Mouse (Mus musculus) adrenal gland, postnatal 25 days (tissue): ENCODE results near the gene Hdac7. TPM values are rescaled to one million over a fixed set of nuclear protein-coding genes. Genes with fewer than 3 reads are reported as not detected.
"Not testable (repeated sequence)": the region's sequence is repeated elsewhere in the genome, so short reads cannot be mapped to it uniquely, and the experiment has no call there.

Experiments
- DNase-seq: peaks from one replicate; pipeline ENCODE4 v3.0.0; 2021; ENCODE audit warnings: mixed read lengths
- long read RNA-seq: library from polyadenylated mRNA; stranded (forward); transcript quantifications from one replicate; pipeline ENCODE4 v2.0.0, GENCODE M21; 2021
- total RNA-seq: library from RNA; stranded (reverse); gene quantifications from 2 replicates; pipeline ENCODE4 v1.2.3, GENCODE M21; 2021

Hdac7 gene
- 93.1 and 109 TPM in 2 replicates for total RNA-seq
- long read RNA-seq, partial matches to known transcripts, result 20 of 72 reads
- long read RNA-seq, other reads (novel, unspliced or antisense), result 48 of 72 reads

GRCm38 (mm10) chr15:97844037-97845034, at the start of gene Hdac7:
Hdac7 (minus strand) TSS chr15:97844502.
- DNase-seq, result no peak

GRCm38 (mm10) chr15:97892506-97892905, 48.2 kb upstream of the Hdac7 start:
- DNase-seq, result no peak

- DNase-seq, result no peak
Measured at GRCm38 (mm10) chr15:97890450-97890849, 46.1 kb upstream of the Hdac7 start.

- DNase-seq, result no peak
Measured at GRCm38 (mm10) chr15:97890017-97890416, 45.7 kb upstream of the Hdac7 start.

- DNase-seq, result no peak
Measured at GRCm38 (mm10) chr15:97887541-97888016, 43.3 kb upstream of the Hdac7 start.

- DNase-seq, result no peak
Measured at GRCm38 (mm10) chr15:97881423-97881822, 37.1 kb upstream of the Hdac7 start.

GRCm38 (mm10) chr15:97880441-97880840, 36.1 kb upstream of the Hdac7 start:
- no peak for DNase-seq

- DNase-seq, result no peak
Measured at GRCm38 (mm10) chr15:97878696-97879328, 34.5 kb upstream of the Hdac7 start.

- no peak for DNase-seq
Measured at GRCm38 (mm10) chr15:97875784-97876183, 31.5 kb upstream of the Hdac7 start.

- no peak for DNase-seq
Measured at GRCm38 (mm10) chr15:97873717-97874116, 29.4 kb upstream of the Hdac7 start.

- DNase-seq, result peak; percentile 51
Measured at GRCm38 (mm10) chr15:97872161-97872560, 27.9 kb upstream of the Hdac7 start.

GRCm38 (mm10) chr15:97871055-97872030, 27.0 kb upstream of the Hdac7 start:
- DNase-seq, result no peak

GRCm38 (mm10) chr15:97870116-97870515, 25.8 kb upstream of the Hdac7 start:
- not testable (repeated sequence) for DNase-seq

GRCm38 (mm10) chr15:97868985-97869384, 24.7 kb upstream of the Hdac7 start:
- DNase-seq, result no peak

GRCm38 (mm10) chr15:97865988-97866387, 21.7 kb upstream of the Hdac7 start:
- no peak for DNase-seq

GRCm38 (mm10) chr15:97865175-97865574, 20.9 kb upstream of the Hdac7 start:
- DNase-seq, result no peak

- DNase-seq, result no peak
Measured at GRCm38 (mm10) chr15:97864361-97865045, 20.2 kb upstream of the Hdac7 start.

- no peak for DNase-seq
Measured at GRCm38 (mm10) chr15:97863494-97863881, 19.2 kb upstream of the Hdac7 start.

- DNase-seq, result no peak
Measured at GRCm38 (mm10) chr15:97862881-97863493, 18.7 kb upstream of the Hdac7 start.

- DNase-seq, result no peak
Measured at GRCm38 (mm10) chr15:97860353-97860752, 16.1 kb upstream of the Hdac7 start.

GRCm38 (mm10) chr15:97858431-97858830, 14.1 kb upstream of the Hdac7 start:
- no peak for DNase-seq
